In genomic region chr4:136145991-136146711, GRCm38 (mm10) we compare ENCODE assay signal across 8 mouse cellular contexts. TPM values are rescaled to one million over a fixed set of nuclear protein-coding genes. Genes with fewer than 3 reads are reported as not detected.
DNase-seq lines count a peak whose midpoint lies in the region; ATAC-seq and TF ChIP-seq lines count a peak whose summit lies in the region.

No protein-coding gene starts in this region.

- peak overlapping the region; percentile 72 for H3K4me3 ChIP-seq in lung, embryonic 16.5 days (ENCODE audit: low read length)
- H3K4me3 ChIP-seq in heart, postnatal 0 days (ENCODE audit: low read depth, low read length), result peak overlapping the region; percentile 79
- peak overlapping the region; percentile 58 for H3K4me3 ChIP-seq in liver, embryonic 12.5 days
- H3K4me3 ChIP-seq in stomach, embryonic 16.5 days (replicated peaks; ENCODE audit: low read length), result peak overlapping the region; percentile 88
- H3K4me3 ChIP-seq in thymus, adult 2 months (ENCODE audit: control insufficient read depth, insufficient read depth, low read length), result no peak overlapping the region

- ATAC-seq in lung, embryonic 16.5 days (ENCODE audit: low read depth), result no peak
- ATAC-seq in heart, postnatal 0 days (ENCODE audit: insufficient read depth, low read depth), result no peak
- ATAC-seq in liver, embryonic 12.5 days, result no peak
- no peak for ATAC-seq in stomach, embryonic 16.5 days (ENCODE audit: insufficient read depth, low FRiP score)

- H3K9me3 ChIP-seq in lung, embryonic 16.5 days (ENCODE audit: control insufficient read depth, low read length), result no peaks in the 10 kb centered on the region
- H3K9me3 ChIP-seq in heart, postnatal 0 days (replicated peaks; ENCODE audit: control insufficient read depth, low read length), result no peaks in the 10 kb centered on the region
- H3K9me3 ChIP-seq in liver, embryonic 12.5 days (replicated peaks), result no peaks in the 10 kb centered on the region
- no peaks in the 10 kb centered on the region for H3K9me3 ChIP-seq in stomach, embryonic 16.5 days (replicated peaks; ENCODE audit: control insufficient read depth, low read length)

- no peaks in the 10 kb centered on the region for H3K27me3 ChIP-seq in lung, embryonic 16.5 days (ENCODE audit: control insufficient read depth, insufficient read depth, low read depth, low read length)
- H3K27me3 ChIP-seq in heart, postnatal 0 days (ENCODE audit: control insufficient read depth, insufficient read depth, low read length), result no peaks in the 10 kb centered on the region
- peaks cover 92% of the 10 kb centered on the region for H3K27me3 ChIP-seq in liver, embryonic 12.5 days (replicated peaks)
- H3K27me3 ChIP-seq in stomach, embryonic 16.5 days (ENCODE audit: control insufficient read depth, insufficient read depth, low read length), result no peaks in the 10 kb centered on the region
- H3K27me3 ChIP-seq in thymus, adult 2 months (ENCODE audit: control insufficient read depth, insufficient read depth, low read length), result no peaks in the 10 kb centered on the region

- H3K27ac ChIP-seq in lung, embryonic 16.5 days (ENCODE audit: low read length), result peak overlapping the region; percentile 100
- peak overlapping the region; percentile 96 for H3K27ac ChIP-seq in heart, postnatal 0 days (ENCODE audit: low read depth)
- peak overlapping the region; percentile 37 for H3K27ac ChIP-seq in liver, embryonic 12.5 days
- peak overlapping the region; percentile 93 for H3K27ac ChIP-seq in stomach, embryonic 16.5 days (ENCODE audit: low read length)
- H3K27ac ChIP-seq in thymus, adult 2 months (ENCODE audit: control insufficient read depth, insufficient read depth, low read length), result no peak overlapping the region

- DNase-seq in lung, adult 18-20 months, result no peak
- no peak for DNase-seq in heart, postnatal 0 days (ENCODE audit: low spot score)
- no peak for DNase-seq in left cerebral cortex, adult 9 months (ENCODE audit: low spot score in 2 of 2)
- DNase-seq in thymus, adult 2 months, result no peak
- no peak for DNase-seq in cerebellum, adult 18-20 months

- H3K4me2 ChIP-seq in lung, embryonic 16.5 days (ENCODE audit: low read depth, low read length), result peak overlapping the region; percentile 67
- peak overlapping the region; percentile 64 for H3K4me2 ChIP-seq in heart, postnatal 0 days (ENCODE audit: low read depth, low read length)
- H3K4me2 ChIP-seq in liver, embryonic 12.5 days, result peak overlapping the region; percentile 60
- H3K4me2 ChIP-seq in stomach, embryonic 16.5 days (ENCODE audit: low read depth, low read length), result peak overlapping the region; percentile 80

- no peak for TF ChIP-seq CTCF in heart, postnatal 0 days (IDR thresholded peaks at IDR 0.05; ENCODE audit: low read depth)
- TF ChIP-seq CTCF in thymus, adult 2 months (IDR thresholded peaks at IDR 0.05; ENCODE audit: borderline replicate concordance, control insufficient read depth, extremely low read depth, insufficient read depth, low read length, poor library complexity), result no peak

- no peak for TF ChIP-seq POLR2A in thymus, adult 2 months (IDR thresholded peaks at IDR 0.05; ENCODE audit: control insufficient read depth, extremely low read depth, insufficient read depth, low read length, poor library complexity)

- H3K9ac ChIP-seq in lung, embryonic 16.5 days (ENCODE audit: low read length), result peak overlapping the region; percentile 94
- peak overlapping the region; percentile 88 for H3K9ac ChIP-seq in heart, postnatal 0 days (replicated peaks; ENCODE audit: low read depth, low read length)
- H3K9ac ChIP-seq in liver, embryonic 12.5 days, result 0 out of 2 replicates have a peak overlapping the region, but pooled peaks have one; percentile 58
- H3K9ac ChIP-seq in stomach, embryonic 16.5 days (ENCODE audit: low read length), result peak overlapping the region; percentile 93

- TF ChIP-seq EP300 in heart, postnatal 0 days (IDR thresholded peaks at IDR 0.05; ENCODE audit: low read depth), result no peak

- H3K4me1 ChIP-seq in lung, embryonic 16.5 days (replicated peaks; ENCODE audit: control insufficient read depth, insufficient read depth, low read length), result peaks cover 56% of the 10 kb centered on the region
- peaks cover 12% of the 10 kb centered on the region; the same call in 1 of the 2 replicates for H3K4me1 ChIP-seq in heart, postnatal 0 days (ENCODE audit: control insufficient read depth, insufficient read depth)
- H3K4me1 ChIP-seq in liver, embryonic 12.5 days, result peaks cover 65% of the 10 kb centered on the region
- peaks cover 44% of the 10 kb centered on the region for H3K4me1 ChIP-seq in stomach, embryonic 16.5 days (ENCODE audit: control insufficient read depth, insufficient read depth, low read length)
- H3K4me1 ChIP-seq in thymus, adult 2 months (replicated peaks; ENCODE audit: control insufficient read depth, insufficient read depth, low read length), result peaks cover 40% of the 10 kb centered on the region

- WGBS in lung, embryonic 16.5 days, result 20% methylated on average over 7 of the region's 7 CpGs
- 44% methylated on average over 7 of the region's 7 CpGs for WGBS in heart, postnatal 0 days
- 31% methylated on average over 7 of the region's 7 CpGs for WGBS in liver, embryonic 12.5 days (ENCODE audit: insufficient replicate concordance)
- WGBS in stomach, embryonic 16.5 days, result 30% methylated on average over 7 of the region's 7 CpGs
- WGBS in thymus, adult 2 months, result 82% methylated on average over 7 of the region's 7 CpGs

- no peaks in the 10 kb centered on the region for H3K36me3 ChIP-seq in lung, embryonic 16.5 days (ENCODE audit: control insufficient read depth, insufficient read depth, low read length)
- H3K36me3 ChIP-seq in heart, postnatal 0 days (replicated peaks; ENCODE audit: control insufficient read depth, insufficient read depth, low read length), result no peaks in the 10 kb centered on the region
- no peaks in the 10 kb centered on the region for H3K36me3 ChIP-seq in liver, embryonic 12.5 days
- H3K36me3 ChIP-seq in stomach, embryonic 16.5 days (ENCODE audit: control insufficient read depth, insufficient read depth, low read length), result no peaks in the 10 kb centered on the region
- peaks cover 5% of the 10 kb centered on the region; the same call in 1 of the 2 replicates for H3K36me3 ChIP-seq in thymus, adult 2 months (ENCODE audit: control insufficient read depth, insufficient read depth, low read length)

RNA-seq across cellular contexts. Expression of gene Id3, which starts 2.9 kb away (rescaled TPM):
- 560 and 561 TPM in 2 replicates for polyA plus RNA-seq in lung, embryonic 16.5 days (2015; fragmentation: Nextera tagmentation; extraction: Ambion mirVana)
- total RNA-seq in heart, postnatal 0 days (2014; rRNA removed; ENCODE audit: low replicate concordance), result 238 and 259 TPM in 2 replicates
- polyA plus RNA-seq in heart, postnatal 0 days (2015; fragmentation: Nextera tagmentation; extraction: Ambion mirVana), result 169 and 188 TPM in 2 replicates
- 80.9 and 88.1 TPM in 2 replicates for polyA plus RNA-seq in liver, embryonic 12.5 days (2016; fragmentation: Nextera tagmentation; extraction: Ambion mirVana)
- polyA plus RNA-seq in stomach, embryonic 16.5 days (2015; fragmentation: Nextera tagmentation; extraction: Ambion mirVana), result 271 and 285 TPM in 2 replicates
- 312 and 357 TPM in 2 replicates for polyA plus RNA-seq in thymus, adult 2 months (2012; rRNA removed)

RNA-seq across cellular contexts. Expression of gene E2f2, which starts 26.0 kb away (rescaled TPM):
- polyA plus RNA-seq in lung, embryonic 16.5 days (2015; fragmentation: Nextera tagmentation; extraction: Ambion mirVana), result 18.4 and 18.8 TPM in 2 replicates
- 6.4 and 6.9 TPM in 2 replicates for total RNA-seq in heart, postnatal 0 days (2014; rRNA removed; ENCODE audit: low replicate concordance)
- 2.4 and 2.6 TPM in 2 replicates for polyA plus RNA-seq in heart, postnatal 0 days (2015; fragmentation: Nextera tagmentation; extraction: Ambion mirVana)
- 63.4 and 69.1 TPM in 2 replicates for polyA plus RNA-seq in liver, embryonic 12.5 days (2016; fragmentation: Nextera tagmentation; extraction: Ambion mirVana)
- 7.7 and 9.3 TPM in 2 replicates for polyA plus RNA-seq in stomach, embryonic 16.5 days (2015; fragmentation: Nextera tagmentation; extraction: Ambion mirVana)
- polyA plus RNA-seq in thymus, adult 2 months (2012; rRNA removed), result 164 and 208 TPM in 2 replicates
